Mouse (Mus musculus) embryonic fibroblast, embryonic 13.5 days (primary cell): ENCODE measurements around the gene Prss29.

Experiments
- CTCF ChIP-seq: IDR thresholded peaks from 2 replicates; pipeline ENCODE4 v1.5.1; 2011; ENCODE audit warnings: mild to moderate bottlenecking, control low read depth, low read length, moderate library complexity, borderline replicate concordance; ENCODE audit not compliant: insufficient read depth
- POLR2A ChIP-seq: IDR thresholded peaks from 2 replicates; pipeline ENCODE4 v1.6.1; 2011; ENCODE audit warnings: low read depth, mild to moderate bottlenecking, control low read depth, low read length, moderate library complexity

DNA sequence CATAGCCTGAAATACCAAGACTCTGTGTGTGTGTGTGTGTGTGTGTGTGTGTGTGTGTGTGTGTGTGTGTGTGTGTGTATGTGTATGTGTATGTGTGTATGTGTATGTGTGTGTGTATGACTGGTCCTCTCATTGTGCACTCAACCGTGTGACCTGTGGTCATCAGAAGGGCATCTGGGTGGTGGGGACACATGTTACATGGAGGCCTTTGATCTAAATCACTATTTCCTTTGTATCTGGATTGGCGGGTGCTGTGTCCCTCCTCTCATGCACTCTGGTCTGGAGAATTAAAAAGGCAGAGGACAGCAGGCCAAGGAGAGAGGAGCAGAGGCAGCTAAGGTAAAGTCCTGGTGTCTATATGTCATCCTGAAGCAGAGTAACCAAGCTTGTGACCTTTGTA lies 47.6 kb downstream of the Prss29 start, which contains the start of gene Tpsb2:
- TF ChIP-seq POLR2A = no peak
- no peak for TF ChIP-seq CTCF
